Mouse (Mus musculus) gonadal fat pad, adult 2 months (tissue): ENCODE measurements around the gene Gm3005. TPM values are rescaled to one million over a fixed set of nuclear protein-coding genes. Genes with fewer than 3 reads are reported as not detected.
"Not testable (repeated sequence)": the region's sequence is repeated elsewhere in the genome, so short reads cannot be mapped to it uniquely, and the experiment has no call there.

ENCODE experiments used
- DNase-seq: peaks from one replicate; pipeline ENCODE4 v3.0.0-alpha.2; 2012; ENCODE audit warnings: low read depth
- polyA plus RNA-seq: library from polyadenylated mRNA; depleted of rRNA; stranded (reverse); fragments of >200 nt; gene quantifications from 2 replicates; pipeline ENCODE4 v1.2.3, GENCODE M21; 2012; rRNA removed

The Gm3005 gene
- 0.23 TPM in 1 of 2 replicates, not detected in the other for polyA plus RNA-seq

- DNase-seq = not testable (repeated sequence)
These were observed at the start of gene Gm3005 for GRCm38 (mm10) chr14:3427803-3428202. TSS of gene Gm3005 (plus strand) at chr14:3428103.

GRCm38 (mm10) chr14:3394793-3395192, 33.1 kb upstream of the Gm3005 start, which contains the start of gene Gm10413:
TSS of gene Gm10413 (plus strand) at chr14:3395093.
- DNase-seq = not testable (repeated sequence)

GRCm38 (mm10) chr14:3412314-3412713, 15.6 kb upstream of the Gm3005 start, which contains the start of gene Gm10409:
TSS of gene Gm10409 (plus strand) at chr14:3412614.
- not testable (repeated sequence) for DNase-seq

GRCm38 (mm10) chr14:3449079-3449478, 21.2 kb downstream of the Gm3005 start, which contains the start of gene Gm10408:
TSS of gene Gm10408 (plus strand) at chr14:3449379.
- not testable (repeated sequence) for DNase-seq

- DNase-seq = not testable (repeated sequence)
These were observed 206.3 kb downstream of the Gm3005 start, which contains the start of gene Gm3012 for GRCm38 (mm10) chr14:3634212-3634611. TSS of gene Gm3012 (plus strand) at chr14:3634512.

Other genes with a start within 250 kb of the Gm3005 start
- gene Gm5795, start 239.8 kb upstream of the Gm3005 start, polyA plus RNA-seq = 0.07 and 0.14 TPM in 2 replicates
- gene D830030K20Rik, start 219.6 kb upstream of the Gm3005 start, polyA plus RNA-seq = 0.32 and 0.65 TPM in 2 replicates
- gene Gm2956, start 95.5 kb upstream of the Gm3005 start, polyA plus RNA-seq = not detected in 2 replicates
- gene Gm10413, start 33.0 kb upstream of the Gm3005 start, polyA plus RNA-seq = not detected in 2 replicates
- gene Gm10409, start 15.5 kb upstream of the Gm3005 start, polyA plus RNA-seq = 0.20 and 0.23 TPM in 2 replicates
- not detected in 2 replicates for gene Gm10408, start 21.3 kb downstream of the Gm3005 start, polyA plus RNA-seq
- gene Gm3012, start 206.4 kb downstream of the Gm3005 start, polyA plus RNA-seq = not detected in 2 replicates
- 0.20 and 0.23 TPM in 2 replicates for gene Gm3020, start 223.9 kb downstream of the Gm3005 start, polyA plus RNA-seq